Mouse (Mus musculus): ENCODE data around the gene Dnaaf1. TPM values are rescaled to one million over a fixed set of nuclear protein-coding genes. Genes with fewer than 3 reads are reported as not detected.

Dnaaf1 gene
- total and polyA plus RNA-seq, 2 experiments from 2014 or later: 0.51 to 1.1 TPM

- Histone ChIP-seq H3K4me1 (ENCODE audit: insufficient read depth, low read length) (peaks cover 10% of the 10 kb centered on the region; the same call in 1 of the 2 replicates), H3K27me3 (ENCODE audit: insufficient read depth, low read length) (no peaks in the 10 kb centered on the region), H3K36me3 (ENCODE audit: insufficient read depth, low read length) (0 out of 2 replicates have a peak, but pooled peaks cover 4% of the 10 kb centered on the region), H3K27ac (ENCODE audit: low read depth, low read length) (peak overlapping the region; percentile 83; the same call in 1 of the 2 replicates), H3K4me3 (ENCODE audit: low read depth, low read length) (peak overlapping the region; percentile 92), H3K9ac (replicated peaks; ENCODE audit: low read length, poor library complexity, severe bottlenecking) (peak overlapping the region; percentile 84; the same call in 1 of the 2 replicates), H3K9me3 (ENCODE audit: low read length) (no peaks in the 10 kb centered on the region), H3K4me2 (ENCODE audit: low read depth, low read length, poor library complexity, severe bottlenecking) (peak overlapping the region; percentile 84)
- WGBS: 3% methylated on average over 8 of the region's 16 CpGs
- no peak for TF ChIP-seq CTCF (IDR thresholded peaks at IDR 0.05)
- no peak for DNase-seq (ENCODE audit: low spot score)
- peak; percentile 21; the same call in 1 of the 2 replicates for ATAC-seq (ENCODE audit: low FRiP score)
These were observed 311 bp downstream of the Dnaaf1 start for GRCm38 (mm10) chr8:119575366-119575726.

DNA sequence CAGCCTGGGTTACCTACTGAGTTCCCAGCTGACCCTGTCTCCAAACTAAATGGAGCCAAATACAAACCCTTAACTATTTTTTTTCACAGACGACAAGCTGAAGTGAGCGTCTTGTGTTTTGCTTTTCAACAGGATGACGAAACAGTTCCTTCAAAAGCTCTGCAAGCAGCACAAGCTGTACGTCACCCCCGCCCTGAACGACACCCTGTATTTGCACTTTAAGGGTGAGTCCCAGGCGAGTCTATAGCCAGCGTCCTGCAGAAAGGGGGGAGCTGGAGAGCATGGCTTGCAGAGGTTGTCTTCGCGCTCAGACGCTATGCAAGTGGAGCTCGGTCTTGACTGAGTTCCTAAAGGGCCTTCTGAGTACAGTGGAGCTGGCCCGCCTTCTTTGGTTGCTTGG lies 4.1 kb downstream of the Dnaaf1 start:
- no peak overlapping the region for H3K27ac ChIP-seq (ENCODE audit: low read depth, low read length)
- no peaks in the 10 kb centered on the region for H3K36me3 ChIP-seq (ENCODE audit: insufficient read depth, low read length)
- WGBS: 44% methylated on average over 13 of the region's 13 CpGs
- H3K27me3 ChIP-seq (ENCODE audit: insufficient read depth, low read length): no peaks in the 10 kb centered on the region
- no peak overlapping the region for H3K4me3 ChIP-seq (ENCODE audit: low read depth, low read length)
- DNase-seq (ENCODE audit: low spot score): no peak
- ATAC-seq (ENCODE audit: low FRiP score): no peak
- no peaks in the 10 kb centered on the region for H3K9me3 ChIP-seq (ENCODE audit: low read length)
- no peaks in the 10 kb centered on the region for H3K4me1 ChIP-seq (ENCODE audit: insufficient read depth, low read length)
- no peak for TF ChIP-seq CTCF (IDR thresholded peaks at IDR 0.05)
- no peak overlapping the region for H3K4me2 ChIP-seq (ENCODE audit: low read depth, low read length, poor library complexity, severe bottlenecking)
- no peak overlapping the region for H3K9ac ChIP-seq (replicated peaks; ENCODE audit: low read length, poor library complexity, severe bottlenecking)

DNA sequence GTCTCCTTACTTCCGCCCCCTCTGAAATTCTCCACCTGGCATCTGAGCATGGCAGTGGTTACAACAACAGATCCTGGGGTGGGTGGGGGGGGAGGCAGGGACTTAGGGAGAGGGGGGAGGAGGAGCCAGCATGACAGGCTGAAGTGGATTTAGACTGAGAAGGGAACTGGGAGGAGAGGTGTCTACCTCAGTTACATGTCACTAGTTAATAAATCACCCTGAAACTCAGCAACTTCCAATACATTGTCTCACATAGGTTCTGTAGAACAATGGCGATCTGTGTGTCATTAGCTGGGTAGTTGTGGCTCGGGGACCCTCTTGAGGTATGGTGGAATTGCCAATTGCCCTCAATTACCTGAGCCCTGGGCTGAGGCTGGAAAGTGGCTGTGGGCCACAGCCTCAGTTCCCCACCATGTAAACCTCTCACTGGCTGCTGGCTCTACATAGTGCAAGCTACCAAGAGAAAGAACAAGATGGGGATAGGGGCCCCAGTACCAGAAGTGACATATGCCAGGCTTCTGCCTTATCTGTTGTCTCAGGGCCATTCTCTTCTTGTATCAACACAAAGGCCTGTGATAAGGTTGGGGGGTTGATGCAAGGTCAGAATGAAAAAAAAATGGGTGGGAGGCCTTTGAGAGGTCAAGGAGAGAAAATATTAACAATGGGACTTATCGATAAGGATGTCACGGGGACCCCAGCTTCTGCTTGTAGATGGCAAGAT lies 5.6 kb downstream of the Dnaaf1 start:
- Histone ChIP-seq H3K36me3 (ENCODE audit: insufficient read depth, low read length) (no peaks in the 10 kb centered on the region), H3K4me1 (ENCODE audit: insufficient read depth, low read length) (no peaks in the 10 kb centered on the region), H3K9me3 (ENCODE audit: low read length) (no peaks in the 10 kb centered on the region), H3K4me2 (ENCODE audit: low read depth, low read length, poor library complexity, severe bottlenecking) (no peak overlapping the region), H3K4me3 (ENCODE audit: low read depth, low read length) (no peak overlapping the region), H3K27me3 (ENCODE audit: insufficient read depth, low read length) (no peaks in the 10 kb centered on the region), H3K9ac (replicated peaks; ENCODE audit: low read length, poor library complexity, severe bottlenecking) (no peak overlapping the region), H3K27ac (ENCODE audit: low read depth, low read length) (no peak overlapping the region)
- ATAC-seq (ENCODE audit: low FRiP score) (no peak), DNase-seq (ENCODE audit: low spot score) (no peak)
- 90% methylated on average over 5 of the region's 5 CpGs for WGBS
- TF ChIP-seq CTCF (IDR thresholded peaks at IDR 0.05): no peak

GRCm38 (mm10) chr8:119585901-119586300 lies 10.9 kb downstream of the Dnaaf1 start:
- no peaks in the 10 kb centered on the region for H3K4me1 ChIP-seq (ENCODE audit: insufficient read depth, low read length)
- H3K9me3 ChIP-seq (ENCODE audit: low read length): no peaks in the 10 kb centered on the region
- no peak for TF ChIP-seq CTCF (IDR thresholded peaks at IDR 0.05)
- WGBS: 25% methylated on average over 22 of the region's 24 CpGs
- DNase-seq (ENCODE audit: low spot score) (no peak), ATAC-seq (ENCODE audit: low FRiP score) (no peak)
- peak overlapping the region; percentile 51 for H3K4me2 ChIP-seq (ENCODE audit: low read depth, low read length, poor library complexity, severe bottlenecking)
- peak overlapping the region; percentile 26 for H3K4me3 ChIP-seq (ENCODE audit: low read depth, low read length)
- H3K27ac ChIP-seq (ENCODE audit: low read depth, low read length): no peak overlapping the region
- no peaks in the 10 kb centered on the region for H3K27me3 ChIP-seq (ENCODE audit: insufficient read depth, low read length)
- H3K9ac ChIP-seq (replicated peaks; ENCODE audit: low read length, poor library complexity, severe bottlenecking): no peak overlapping the region; the same call in 1 of the 2 replicates
- no peaks in the 10 kb centered on the region for H3K36me3 ChIP-seq (ENCODE audit: insufficient read depth, low read length)

DNA sequence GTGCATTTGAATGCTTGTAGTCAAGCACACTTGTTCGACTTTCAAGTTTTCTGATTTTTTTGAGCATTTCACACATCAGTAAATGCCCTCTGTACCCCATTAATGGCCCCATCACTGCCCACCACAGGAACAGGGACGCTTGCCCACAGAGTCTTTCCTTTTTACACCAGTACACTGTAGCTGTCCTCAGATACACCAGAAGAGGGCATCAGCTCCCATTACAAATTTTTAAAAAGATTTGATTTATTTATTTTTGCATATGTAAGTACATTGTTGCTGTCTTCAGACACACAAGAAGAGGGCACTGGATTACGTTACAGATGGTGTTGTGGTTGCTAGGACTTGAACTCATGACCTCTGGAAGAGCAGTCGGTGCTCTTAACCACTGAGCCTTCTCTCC lies 13.3 kb downstream of the Dnaaf1 start:
- no peak overlapping the region for H3K4me2 ChIP-seq (ENCODE audit: low read depth, low read length, poor library complexity, severe bottlenecking)
- 60% methylated on average over 4 of the region's 4 CpGs for WGBS

GRCm38 (mm10) chr8:119588844-119589243 lies 13.8 kb downstream of the Dnaaf1 start:
- H3K9ac ChIP-seq (replicated peaks; ENCODE audit: low read length, poor library complexity, severe bottlenecking): no peak overlapping the region
- H3K27ac ChIP-seq (ENCODE audit: low read depth, low read length): no peak overlapping the region
- H3K4me2 ChIP-seq (ENCODE audit: low read depth, low read length, poor library complexity, severe bottlenecking): no peak overlapping the region
- H3K4me1 ChIP-seq (ENCODE audit: insufficient read depth, low read length): no peaks in the 10 kb centered on the region
- H3K9me3 ChIP-seq (ENCODE audit: low read length): no peaks in the 10 kb centered on the region
- ATAC-seq (ENCODE audit: low FRiP score) (no peak), DNase-seq (ENCODE audit: low spot score) (no peak)
- no peaks in the 10 kb centered on the region for H3K36me3 ChIP-seq (ENCODE audit: insufficient read depth, low read length)
- no peak overlapping the region for H3K4me3 ChIP-seq (ENCODE audit: low read depth, low read length)
- WGBS: 20% methylated on average over 10 of the region's 10 CpGs
- no peaks in the 10 kb centered on the region for H3K27me3 ChIP-seq (ENCODE audit: insufficient read depth, low read length)
- no peak for TF ChIP-seq CTCF (IDR thresholded peaks at IDR 0.05)

More for the DNA sequence above, 13.3 kb downstream of the Dnaaf1 start:
- no peak overlapping the region for H3K9ac ChIP-seq (replicated peaks; ENCODE audit: low read length, poor library complexity, severe bottlenecking)
- no peaks in the 10 kb centered on the region for H3K9me3 ChIP-seq (ENCODE audit: low read length)
- no peaks in the 10 kb centered on the region for H3K36me3 ChIP-seq (ENCODE audit: insufficient read depth, low read length)
- no peak overlapping the region for H3K4me3 ChIP-seq (ENCODE audit: low read depth, low read length)
- TF ChIP-seq CTCF (IDR thresholded peaks at IDR 0.05): peak; percentile 59
- no peaks in the 10 kb centered on the region for H3K4me1 ChIP-seq (ENCODE audit: insufficient read depth, low read length)
- no peaks in the 10 kb centered on the region for H3K27me3 ChIP-seq (ENCODE audit: insufficient read depth, low read length)
- H3K27ac ChIP-seq (ENCODE audit: low read depth, low read length): no peak overlapping the region
- ATAC-seq (ENCODE audit: low FRiP score) (no peak), DNase-seq (ENCODE audit: low spot score) (no peak)
